Mouse (Mus musculus): ENCODE data around the gene Ccni. TPM values are rescaled to one million over a fixed set of nuclear protein-coding genes. Genes with fewer than 3 reads are reported as not detected.

Gene Ccni
- polyA plus RNA-seq (2012): 95.7 and 102 TPM in 2 replicates

GRCm38 (mm10) chr5:93206109-93207005 lies at the start of gene Ccni, which contains the start of gene 2010109A12Rik:
Gene Ccni, minus strand, starts transcription at chr5:93206495.
Gene 2010109A12Rik, plus strand, starts transcription at chr5:93206518.

Other genes starting within 250 kb of the Ccni start
- gene Sowahb, start 161.5 kb downstream of the Ccni start, polyA plus RNA-seq (2012): 0.07 and 0.09 TPM in 2 replicates
- gene Sept11, start 113.1 kb downstream of the Ccni start, polyA plus RNA-seq (2012): 16.1 and 19.3 TPM in 2 replicates
- 0.44 and 0.76 TPM in 2 replicates for gene 2010109A12Rik, start within 50 bp of the Ccni start, polyA plus RNA-seq (2012)
- gene Ccng2, start 60.8 kb upstream of the Ccni start, polyA plus RNA-seq (2012): 47.0 and 67.4 TPM in 2 replicates

All from megakaryocyte-erythroid progenitor cell, adult 5 weeks (primary cell).